Mouse (Mus musculus) gastrocnemius, adult 18-20 months (tissue): Measurements from ENCODE around the gene Arl15. TPM values are rescaled to one million over a fixed set of nuclear protein-coding genes. Genes with fewer than 3 reads are reported as not detected.

ENCODE experiments used
- DNase-seq: peaks from one replicate; pipeline ENCODE4 v3.0.0; 2021; ENCODE audit warnings: low spot score
- total RNA-seq, 2 experiments: library from RNA; stranded (reverse); gene quantifications; 2 replicates each; pipeline ENCODE4 v1.2.3; 2021

The Arl15 gene
- total RNA-seq, 2 experiments from 2014 or later = 3.6 to 4.0 TPM

DNA sequence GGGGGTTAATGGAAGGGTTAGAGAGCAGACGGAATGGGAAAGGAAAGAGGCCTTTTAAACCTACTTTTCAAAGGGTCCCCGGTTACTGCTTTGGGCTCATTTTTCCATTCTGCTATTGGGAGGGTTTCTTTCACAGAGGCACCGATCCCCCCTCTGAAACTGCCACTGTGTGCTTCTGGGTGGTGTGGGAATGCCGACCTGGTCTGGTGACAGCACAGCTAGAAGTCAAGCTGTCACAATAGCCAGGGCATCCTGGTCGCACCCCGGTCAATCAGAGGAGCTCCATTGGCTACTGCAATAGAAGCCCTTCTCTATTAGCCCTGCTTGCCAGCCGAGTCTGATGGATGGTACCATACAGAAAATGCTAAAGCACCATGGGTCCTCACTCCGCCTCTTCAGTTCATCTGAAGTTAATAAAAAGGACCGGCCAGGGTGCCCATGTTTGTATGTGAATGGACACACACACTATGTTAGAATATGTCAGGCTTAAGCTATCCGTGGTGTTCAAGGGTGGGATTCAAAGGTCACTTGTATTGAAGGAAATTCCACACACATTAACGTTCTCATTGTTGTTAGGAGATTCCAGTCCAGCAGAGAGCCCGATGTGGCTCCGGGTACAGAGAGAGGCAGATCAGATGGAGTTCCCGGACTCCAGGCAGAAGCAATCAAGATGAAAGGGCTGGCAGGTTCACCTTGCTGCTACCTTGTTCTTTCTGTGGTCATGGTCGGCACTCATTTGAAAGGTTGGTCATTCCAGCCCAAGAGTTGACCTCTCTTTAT, 258.3 kb downstream of the Arl15 start:
- DNase-seq = no peak

DNA sequence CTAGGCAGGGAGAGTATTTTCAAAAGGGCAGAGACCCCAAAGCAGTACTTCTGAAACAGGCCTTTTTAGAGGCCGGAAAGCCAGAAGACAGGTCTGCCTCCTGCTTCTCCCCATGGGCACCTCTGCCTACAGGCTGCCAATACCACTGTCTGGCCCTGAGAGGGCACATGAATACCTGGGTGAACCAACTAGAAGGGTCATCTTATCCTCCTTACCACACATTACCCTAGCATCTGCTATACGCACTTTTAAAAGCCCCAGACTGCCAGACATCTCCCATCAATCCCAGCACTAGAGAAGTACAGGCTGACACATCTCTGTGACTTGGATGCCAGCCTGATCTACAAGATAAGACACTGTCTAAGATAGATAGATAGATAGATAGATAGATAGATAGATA, 259.0 kb downstream of the Arl15 start:
- no peak for DNase-seq

DNA sequence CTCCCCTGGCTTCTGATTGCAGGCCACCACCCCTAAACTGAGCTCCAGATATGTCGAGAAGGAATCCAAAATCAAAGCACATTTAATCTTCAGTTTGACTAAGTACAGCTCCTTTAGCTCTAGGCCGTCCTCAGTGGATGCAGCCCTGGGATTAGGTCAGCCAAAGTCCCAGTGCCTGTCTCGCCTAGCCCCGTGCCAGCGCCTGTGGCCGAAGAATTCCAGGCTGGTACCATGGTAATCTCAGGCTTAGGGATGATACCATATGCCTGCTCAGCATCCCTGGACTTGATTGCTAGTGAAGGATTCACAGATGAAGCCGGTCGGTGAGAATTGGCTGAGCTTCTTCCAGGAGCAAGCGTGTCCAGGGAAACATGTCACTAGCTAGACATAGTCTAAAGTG, 261.4 kb downstream of the Arl15 start:
- DNase-seq = no peak

DNA sequence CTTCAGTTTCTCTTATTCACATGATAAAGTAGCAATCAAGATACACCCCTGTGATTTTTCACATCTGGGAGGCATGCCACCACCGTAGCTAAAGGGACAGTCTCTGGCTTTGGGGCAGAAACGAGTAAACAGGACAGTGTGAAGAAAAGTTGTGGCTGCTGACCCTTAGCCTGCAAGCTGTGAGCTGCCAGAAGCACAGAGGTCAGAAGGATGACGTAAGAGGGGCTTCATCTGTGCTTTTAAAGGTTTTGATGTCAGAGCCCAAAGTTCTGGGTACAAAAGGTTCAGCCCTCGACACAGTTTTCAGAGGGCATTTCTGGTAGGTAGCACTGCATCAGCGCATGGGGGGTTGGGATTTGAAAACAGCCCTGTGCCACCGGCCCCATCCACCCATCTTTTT, 266.0 kb downstream of the Arl15 start:
- no peak for DNase-seq

DNA sequence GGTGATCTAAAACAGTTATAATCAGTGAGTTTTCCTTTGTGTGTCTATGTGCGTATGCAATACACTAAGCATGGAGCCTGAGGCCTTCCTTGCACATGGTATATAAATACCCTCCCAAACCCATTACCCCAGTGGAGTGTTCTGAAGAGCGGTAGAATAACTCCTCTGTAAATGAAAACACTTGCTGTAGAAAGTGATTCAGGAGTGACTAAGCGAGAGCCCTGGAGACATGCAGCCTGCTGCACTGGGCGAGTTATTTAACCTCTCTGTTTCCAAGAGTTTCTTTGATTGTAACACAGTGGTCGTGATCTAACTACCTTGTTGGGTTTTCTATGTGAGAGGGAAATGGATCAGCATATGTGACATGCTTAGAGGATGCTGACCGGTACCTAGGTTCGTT, 266.9 kb downstream of the Arl15 start:
- no peak for DNase-seq

DNA sequence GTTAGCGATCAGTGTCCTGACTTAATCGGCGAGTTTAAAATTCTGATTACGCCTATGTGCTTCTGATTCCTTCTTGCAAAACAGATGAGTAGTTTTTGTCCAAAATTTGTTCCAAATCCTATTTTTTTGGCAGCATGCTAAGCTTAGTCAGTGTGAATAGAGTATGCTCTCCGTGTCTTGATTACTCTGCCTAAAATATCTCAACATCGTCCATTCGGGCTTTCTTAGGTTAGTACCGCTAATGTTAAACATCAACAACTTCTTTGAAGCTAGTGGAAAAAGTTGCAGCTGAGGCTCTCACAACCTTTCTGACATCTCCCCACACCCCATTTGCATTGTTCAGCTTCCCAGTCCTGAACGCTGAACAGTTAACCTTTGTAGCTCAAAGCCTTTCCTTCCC, 269.8 kb downstream of the Arl15 start:
- peak; percentile 35 for DNase-seq

DNA sequence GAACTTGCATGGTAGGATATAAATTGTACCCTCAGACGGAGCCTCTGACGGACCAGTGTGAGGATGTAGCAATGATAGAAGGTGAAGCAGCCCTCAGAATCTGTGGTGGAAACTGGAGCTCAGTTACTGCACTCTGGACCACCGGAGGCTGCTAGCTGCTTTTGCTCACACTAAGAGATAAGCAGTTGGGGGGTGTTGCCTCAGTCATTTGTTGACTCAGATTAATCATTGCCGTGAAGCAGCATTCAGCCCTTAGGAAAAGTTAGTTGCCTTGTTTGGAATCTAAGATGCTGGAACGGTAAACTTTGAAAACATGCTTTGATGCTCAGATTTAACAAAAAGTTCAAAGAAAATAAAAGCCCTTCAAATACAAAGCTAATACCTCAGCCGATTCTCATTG, 270.7 kb downstream of the Arl15 start:
- DNase-seq = no peak

DNA sequence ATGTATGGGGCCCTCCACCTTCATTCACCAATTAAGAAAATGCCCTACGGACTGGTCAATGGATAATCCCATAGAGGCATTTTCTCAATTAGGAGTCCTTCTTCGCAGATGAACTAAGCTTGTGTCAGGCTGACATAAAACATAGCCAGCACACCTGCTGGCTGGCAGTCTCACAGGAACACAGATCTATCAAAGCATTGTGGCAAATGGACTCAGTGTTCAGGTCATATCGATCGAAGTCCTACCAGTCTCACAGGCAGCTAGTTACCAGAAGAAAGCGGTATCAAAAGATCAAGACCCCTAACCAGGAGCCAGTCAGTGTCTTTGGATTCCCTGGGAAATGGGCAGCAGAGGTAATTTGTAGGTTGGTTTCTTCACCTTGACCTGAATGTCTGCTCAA, 274.1 kb downstream of the Arl15 start:
- no peak for DNase-seq

DNA sequence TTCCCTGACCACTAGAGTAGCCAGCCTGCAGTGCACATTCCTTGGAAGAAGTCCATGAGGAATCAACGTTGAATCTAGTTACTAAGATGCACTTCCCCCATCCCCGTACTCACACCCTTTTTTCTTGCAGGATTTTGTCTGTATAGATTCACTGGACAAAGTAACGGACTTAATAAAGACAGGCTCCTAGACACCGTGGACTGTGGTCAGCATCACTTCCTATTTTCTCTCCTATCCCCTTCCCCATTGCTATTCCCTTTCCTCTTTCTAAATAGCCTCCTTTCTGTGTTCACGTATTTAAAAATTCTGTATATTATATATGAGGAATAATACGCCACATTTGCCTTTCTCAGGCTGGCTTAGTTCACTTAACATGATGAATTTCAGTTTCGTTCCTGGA, 277.1 kb downstream of the Arl15 start:
- DNase-seq = no peak

DNA sequence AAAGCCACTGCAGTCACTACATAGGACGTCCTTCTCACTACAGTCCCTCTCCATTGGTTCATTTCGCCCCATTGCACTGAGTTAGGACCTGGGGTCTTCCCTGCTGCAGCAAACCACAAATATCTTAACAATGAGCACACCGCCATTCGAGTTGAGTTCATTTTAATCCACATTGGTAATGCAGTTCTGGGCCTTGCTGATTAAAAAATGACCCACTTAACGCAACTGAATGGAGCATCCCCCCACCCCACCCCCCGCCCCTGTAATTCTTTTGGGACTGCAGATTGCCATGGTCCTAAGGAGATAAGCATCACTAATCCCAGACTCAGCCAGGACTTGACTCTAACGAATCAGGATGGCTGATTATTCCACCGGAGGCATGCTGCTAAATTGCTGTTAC, 280.2 kb downstream of the Arl15 start:
- DNase-seq = no peak

DNA sequence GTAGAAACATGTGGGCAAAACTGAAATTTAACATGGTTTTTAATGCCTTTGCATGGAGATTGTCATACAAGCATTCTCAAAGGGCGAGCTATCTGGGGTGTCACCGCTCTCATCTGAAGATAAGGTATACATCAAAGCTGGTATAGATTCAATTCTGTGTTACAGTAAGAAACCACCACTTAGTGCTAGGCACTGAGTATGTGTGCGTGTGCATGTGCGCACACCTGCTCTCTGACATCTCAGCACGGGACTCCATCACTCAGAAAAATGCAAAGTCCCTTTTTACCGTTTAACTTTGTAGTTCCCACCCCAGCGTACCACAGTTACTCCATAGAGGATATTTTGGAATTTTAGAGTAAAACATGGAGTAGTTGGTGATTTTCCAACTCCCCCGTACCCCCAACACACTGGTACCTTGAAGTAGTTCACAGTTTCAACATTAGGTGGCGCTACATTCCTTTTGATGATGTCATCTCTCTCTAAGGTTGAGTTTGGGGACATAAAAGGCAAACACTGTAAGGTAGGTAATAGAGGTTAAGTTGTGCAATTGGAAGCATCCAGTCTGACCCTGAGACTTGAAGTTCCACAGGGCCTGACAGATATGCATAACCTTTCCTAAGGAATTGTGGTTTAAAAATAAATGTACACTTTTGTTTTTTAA, 281.5 kb downstream of the Arl15 start:
- peak; percentile 64 for DNase-seq

DNA sequence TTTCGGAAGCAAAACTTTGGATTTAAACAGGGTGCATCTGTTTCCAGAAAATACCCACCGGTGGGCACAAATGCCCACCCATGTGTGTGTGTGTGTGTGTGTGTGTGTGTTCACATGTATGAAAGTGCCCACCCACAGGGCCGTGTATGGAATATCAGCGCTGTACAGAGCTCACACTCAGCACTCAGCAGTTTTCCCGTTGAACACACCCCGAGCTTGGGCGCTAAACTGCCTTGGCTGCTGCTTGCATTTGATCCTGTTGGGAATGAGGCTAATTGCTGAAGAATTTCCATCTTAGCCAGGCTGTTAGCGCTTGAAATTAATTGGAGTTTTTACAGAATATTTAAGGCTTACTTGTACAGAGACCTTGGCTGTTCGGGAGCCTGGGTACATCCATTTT, 282.9 kb downstream of the Arl15 start:
- no peak for DNase-seq

DNA sequence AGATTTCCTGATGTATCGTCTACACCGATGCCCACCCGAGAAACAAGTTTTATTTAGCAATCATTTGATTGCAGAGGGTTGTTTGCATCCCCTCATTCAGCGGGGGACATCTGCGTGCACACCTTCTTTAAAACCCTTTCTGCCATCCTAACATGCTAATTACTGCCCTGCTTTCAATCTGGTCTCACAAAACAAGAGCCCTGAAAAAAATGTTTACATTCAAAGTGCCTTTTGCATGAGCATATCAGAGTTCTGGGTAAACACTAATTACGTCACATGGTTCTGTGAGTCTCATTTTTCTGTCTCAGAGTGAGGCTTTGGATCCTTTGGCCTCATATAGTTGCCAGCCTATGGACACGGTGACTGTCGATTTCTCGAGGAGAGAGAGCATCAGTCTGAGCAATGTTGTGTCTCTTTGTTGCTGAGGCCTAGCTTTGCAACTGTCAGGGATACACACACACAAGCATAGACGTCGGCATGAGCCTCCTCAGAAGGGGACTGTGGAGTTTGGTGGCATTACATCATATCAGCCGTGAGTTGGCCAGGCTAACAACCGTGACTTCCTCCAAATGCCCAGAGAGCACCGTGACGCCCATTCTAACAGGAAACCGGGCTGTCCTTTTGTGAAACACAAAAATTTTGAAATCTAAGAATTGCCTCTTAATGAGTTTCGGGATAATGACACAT, 283.4 kb downstream of the Arl15 start:
- no peak for DNase-seq

DNA sequence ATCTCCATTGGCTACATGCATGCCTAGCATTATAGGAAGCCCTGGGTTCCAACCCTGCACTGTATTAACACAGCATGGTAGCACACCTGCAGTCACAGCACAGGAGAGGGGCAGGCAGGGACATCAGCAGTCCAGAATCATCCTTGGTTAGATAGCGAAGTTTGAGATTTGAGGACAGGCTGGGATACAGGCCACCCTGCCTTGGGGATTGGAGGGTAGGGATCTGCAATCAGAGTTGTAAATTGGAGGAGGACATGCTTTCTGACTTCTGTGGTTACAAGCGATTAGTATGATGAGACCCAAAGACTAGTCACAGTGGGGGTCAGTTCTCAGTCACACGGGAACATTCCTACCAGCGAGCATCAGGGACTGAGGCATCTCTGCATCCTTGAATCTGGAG, 284.5 kb downstream of the Arl15 start:
- DNase-seq = no peak

DNA sequence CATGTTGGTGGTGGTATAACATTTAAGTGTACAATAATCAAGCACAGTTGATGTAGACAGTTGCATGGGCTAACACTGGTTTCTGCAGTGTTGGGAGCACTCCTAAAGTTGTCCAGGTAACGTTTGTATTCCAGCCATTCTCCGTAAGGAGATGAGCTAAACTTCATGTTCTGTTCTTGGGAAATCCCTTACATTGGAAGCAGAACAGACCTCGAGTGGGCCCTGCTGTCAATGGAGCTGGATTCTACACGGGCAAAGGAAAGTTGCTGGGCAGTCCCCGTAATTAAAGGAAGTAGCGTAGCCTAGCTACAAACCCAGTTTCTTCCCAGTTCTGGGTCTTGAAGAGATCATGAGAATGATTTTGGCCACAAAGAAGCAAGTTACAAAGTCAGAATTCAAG, 285.4 kb downstream of the Arl15 start:
- no peak for DNase-seq

DNA sequence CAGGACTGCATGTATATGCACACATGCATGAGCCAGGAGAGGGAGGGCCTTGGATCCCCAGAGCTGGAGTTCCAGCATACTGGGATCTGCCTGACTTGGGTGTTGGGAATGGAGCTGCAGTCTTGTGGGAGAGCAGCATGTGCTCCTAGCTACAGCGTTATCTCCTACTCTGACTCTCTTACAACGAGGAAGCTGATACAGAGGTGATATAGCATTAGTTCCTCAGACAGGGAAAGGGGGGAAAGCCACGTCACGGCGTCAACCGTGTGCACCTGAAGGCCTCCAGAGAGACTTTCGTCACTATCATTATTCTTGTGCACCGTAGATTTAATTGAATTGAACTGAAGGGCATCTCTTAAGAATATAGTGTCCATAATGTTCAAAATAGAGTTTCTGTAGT, 286.2 kb downstream of the Arl15 start:
- no peak for DNase-seq

DNA sequence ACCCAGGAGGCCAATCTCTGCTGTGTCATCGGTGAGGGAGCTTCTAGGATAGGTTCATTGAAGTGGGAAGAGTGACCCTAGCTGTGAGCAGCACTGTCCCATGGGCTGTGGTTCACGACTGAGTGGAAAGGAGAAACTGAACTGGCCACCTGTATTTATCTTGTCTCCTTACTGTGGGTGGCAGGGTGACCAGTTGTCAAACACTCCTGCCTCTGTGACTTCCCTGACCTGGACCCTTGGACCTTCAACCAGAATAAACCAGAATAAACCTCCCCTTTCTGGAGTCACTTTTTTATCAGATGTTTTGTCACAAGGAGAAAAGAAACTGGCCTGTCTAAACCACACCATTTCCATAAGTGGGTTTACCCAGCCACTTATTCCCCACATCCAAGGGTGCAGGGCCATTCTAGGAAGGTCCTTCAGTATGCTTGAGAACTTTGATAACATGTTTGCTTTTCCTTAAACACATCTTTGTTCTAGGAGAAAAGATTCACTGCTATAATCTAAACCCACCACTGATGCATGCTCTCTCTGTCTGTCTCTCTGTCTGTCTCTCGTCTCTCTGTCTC, 289.3 kb downstream of the Arl15 start:
- no peak for DNase-seq

DNA sequence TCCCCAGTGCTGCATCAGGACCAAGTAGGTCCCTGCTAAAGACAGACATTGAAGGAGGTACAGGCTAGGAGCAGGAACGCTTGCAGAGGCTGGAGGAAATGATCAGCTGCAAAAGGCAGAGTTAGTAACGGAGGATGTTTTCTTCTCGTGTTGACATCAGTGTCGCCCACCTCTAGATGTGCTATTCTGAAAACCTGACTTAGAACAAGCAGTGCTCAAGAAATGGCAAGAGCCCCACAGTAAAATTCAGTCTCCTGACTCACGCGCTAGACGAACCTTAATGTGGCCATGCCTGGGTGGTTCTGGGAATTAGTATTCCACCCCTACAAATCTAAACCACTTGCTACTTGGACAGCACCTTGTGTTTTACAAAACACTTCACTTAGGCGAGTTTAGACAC, 291.1 kb downstream of the Arl15 start:
- DNase-seq = no peak

DNA sequence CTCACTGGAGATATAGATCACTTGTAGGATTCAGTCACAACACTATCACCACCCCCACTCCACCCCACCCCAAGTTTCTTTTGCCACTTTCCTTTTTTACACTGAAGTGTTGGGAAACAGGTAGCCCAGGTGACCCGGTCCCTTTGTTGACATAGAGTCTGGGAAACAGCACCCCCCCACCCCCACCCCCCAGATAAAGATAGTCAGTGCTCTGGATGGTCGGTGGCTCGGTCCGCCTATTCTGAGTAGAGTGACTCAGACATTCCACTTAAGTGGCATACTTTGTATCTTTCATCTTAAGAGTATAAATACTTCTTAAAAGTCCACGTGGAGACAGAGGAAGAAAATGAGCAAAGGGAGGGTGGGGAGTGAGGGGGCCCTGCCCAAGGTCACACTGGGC, 292.0 kb downstream of the Arl15 start:
- DNase-seq = no peak

DNA sequence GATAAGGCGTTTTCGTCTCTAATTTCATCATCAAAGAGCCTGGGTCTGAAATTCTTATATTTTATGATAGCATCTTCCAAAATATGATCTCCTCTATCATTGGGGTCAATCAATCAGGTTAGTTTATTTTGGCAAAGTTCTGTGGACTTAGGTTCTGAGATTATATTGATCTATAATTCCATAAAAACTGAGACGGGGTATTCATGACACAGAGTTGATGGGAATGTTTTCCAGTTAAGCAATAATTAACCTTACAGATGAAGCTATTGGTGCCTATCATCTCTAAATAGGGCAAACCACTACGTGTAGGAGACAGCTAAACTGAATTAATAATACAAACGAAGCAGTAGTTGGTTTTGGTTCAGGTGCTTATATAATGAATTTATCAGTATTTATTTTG, 292.5 kb downstream of the Arl15 start:
- no peak for DNase-seq

DNA sequence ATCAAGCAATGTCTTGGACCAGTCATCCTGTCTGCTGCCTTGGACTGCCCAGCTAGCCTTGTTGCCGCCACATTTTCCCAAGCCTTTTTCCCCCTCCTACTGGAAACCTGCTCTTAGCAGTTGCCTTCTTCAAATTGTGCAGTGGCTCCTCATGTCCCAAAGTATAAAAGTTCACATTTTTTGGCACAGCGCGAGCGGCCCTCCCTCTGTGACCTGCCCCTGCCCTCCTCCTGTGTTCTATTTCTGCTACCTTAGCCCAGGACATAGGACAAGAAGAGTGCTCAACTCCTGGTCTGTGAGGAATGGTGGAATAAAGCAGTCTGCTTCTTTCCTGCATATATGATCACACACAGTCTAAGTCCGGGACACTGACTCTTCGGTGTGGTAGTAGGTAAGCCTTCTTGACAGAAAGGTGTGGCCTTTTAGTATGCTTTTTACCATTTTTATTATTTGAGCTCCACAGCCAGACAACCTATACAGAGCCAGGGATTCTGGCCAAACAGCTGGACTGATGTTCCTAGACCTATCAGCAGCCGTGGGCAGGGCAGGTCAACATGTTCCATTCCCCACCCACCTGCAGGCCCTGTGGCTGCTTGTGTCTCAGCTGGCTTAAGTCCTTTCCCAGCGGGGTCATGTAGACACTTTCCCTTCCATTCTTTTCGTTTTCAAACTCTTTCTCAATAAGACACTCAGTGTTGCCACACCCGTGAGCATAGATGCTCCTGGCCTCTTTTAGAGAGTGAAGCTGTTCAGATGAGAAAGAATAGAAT, 293.6 kb downstream of the Arl15 start:
- DNase-seq = peak; percentile 54

DNA sequence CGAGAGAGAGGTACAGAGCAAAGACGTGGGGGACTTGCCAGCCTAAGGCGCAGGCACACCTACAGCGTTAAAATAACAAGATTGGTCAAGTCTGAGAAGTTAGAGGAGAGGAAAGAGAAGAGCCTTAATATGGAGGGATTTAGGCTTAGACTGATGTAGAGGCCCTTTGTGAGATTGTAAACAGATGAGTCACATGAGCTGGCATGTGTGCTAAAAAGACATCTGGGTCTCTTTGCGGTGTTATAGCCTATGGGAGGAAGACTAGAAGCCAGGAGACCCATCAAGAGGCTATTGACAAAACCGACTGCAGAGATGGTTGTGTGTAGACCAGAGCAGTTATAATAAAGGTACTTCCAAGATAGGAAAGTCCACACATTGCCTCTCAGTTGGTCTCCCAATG, 296.5 kb downstream of the Arl15 start:
- DNase-seq = no peak
